Comparison of ENCODE assay signal across 8 mouse cellular contexts in the genomic region with DNA sequence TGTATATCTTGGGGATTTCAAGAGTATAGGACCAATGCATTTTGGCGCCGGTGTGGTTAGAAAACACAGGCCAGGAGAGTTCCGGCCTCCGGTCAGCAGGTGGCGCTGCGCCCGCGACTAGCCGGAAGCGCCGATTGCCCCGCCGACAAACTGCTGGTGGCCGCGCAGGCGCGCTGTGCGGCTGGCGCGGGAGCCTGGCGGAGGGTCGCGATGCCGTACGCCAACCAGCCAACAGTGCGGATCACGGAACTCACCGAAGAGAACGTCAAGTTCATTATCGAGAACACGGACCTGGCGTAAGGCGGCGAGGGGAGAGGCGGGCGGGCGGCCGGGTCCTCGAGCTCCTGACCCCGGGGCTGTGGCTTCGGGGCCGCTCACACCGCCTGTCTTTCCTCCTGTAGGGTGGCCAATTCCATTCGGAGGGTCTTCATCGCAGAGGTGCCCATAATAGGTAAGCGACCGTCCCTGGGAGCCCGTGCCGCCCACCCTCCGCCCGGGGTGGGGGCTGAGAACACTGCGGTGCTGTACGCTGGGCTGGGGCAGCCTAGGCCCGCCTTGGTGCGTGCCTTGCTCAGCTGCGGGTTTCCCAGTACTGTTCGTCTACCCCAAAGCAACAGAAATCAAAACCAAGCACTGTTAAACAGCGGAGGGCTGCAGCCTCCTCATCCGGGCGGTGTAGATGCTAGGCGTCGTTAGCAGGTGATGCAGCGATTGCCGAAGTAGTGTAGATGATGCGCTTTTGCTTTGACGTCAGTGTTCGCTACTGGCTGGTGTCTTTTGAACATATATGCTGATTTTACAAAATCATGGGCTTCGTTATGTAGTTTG. TPM values are rescaled to one million over a fixed set of nuclear protein-coding genes. Genes with fewer than 3 reads are reported as not detected.
DNase-seq lines count a peak whose midpoint lies in the region; ATAC-seq lines count a peak whose summit lies in the region.

TSS of gene Polr2c (plus strand) at position 105 of the 828 bp plus-strand sequence.

- DNase-seq in adipocyte (ENCODE audit: low spot score), result peak; percentile 85
- peak; percentile 91 for DNase-seq in embryo, embryonic 10 days (ENCODE audit: low spot score)
- DNase-seq in gastrocnemius, postnatal 14 days, result peak; percentile 90
- DNase-seq in left cerebral cortex, adult 9 months (ENCODE audit: low spot score in 2 of 2), result peak; percentile 71 to 94
- peak; percentile 92 to 95 for DNase-seq in right cerebral cortex, adult 2 months (ENCODE audit: low spot score in 2 of 2)
- DNase-seq in urinary bladder, postnatal 10 days (ENCODE audit: low spot score), result peak; percentile 67

- intact Hi-C loops in gastrocnemius, postnatal 14 days (cut with DNase I; ENCODE audit: low total_unique reads), result no loop called here

- peak; percentile 86 for ATAC-seq in inflammation-experienced regulatory T-cells, adult 6 months

- peaks cover 67% of the 10 kb centered on the region for H3K36me3 ChIP-seq in megakaryocyte, embryonic 14.5 days (replicated peaks; ENCODE audit: low read length)

- H3K9me3 ChIP-seq in megakaryocyte, embryonic 14.5 days, result no peaks in the 10 kb centered on the region

- no peaks in the 10 kb centered on the region for H3K27me3 ChIP-seq in megakaryocyte, embryonic 14.5 days (replicated peaks)

- peaks cover 33% of the 10 kb centered on the region for H3K4me1 ChIP-seq in megakaryocyte, embryonic 14.5 days

- H3K4me3 ChIP-seq in megakaryocyte, embryonic 14.5 days (replicated peaks), result peak within 1 kb of the TSS; percentile 99

RNA-seq across cellular contexts. Expression of gene Polr2c, which starts in this region (rescaled TPM):
- 10 to 100 TPM; 37.3 to 39.4 TPM for total RNA-seq in gastrocnemius, postnatal 14 days (2021)
- polyA plus RNA-seq in inflammation-experienced regulatory T-cells, adult 6 months (2017; shearing (Covaris generic)), result 100 to 1,000 TPM in 2 of 3 experiments, 10 to 100 TPM in 1; 85.4 to 108 (median 104) TPM
- 15.3 and 21.3 TPM in 2 replicates for polyA plus RNA-seq in megakaryocyte, embryonic 14.5 days (2012; ENCODE audit: insufficient read depth, low replicate concordance)

Comparison
In these comparisons a context has a peak if more than half of its experiments do, and no peak if none do; other contexts are left out.
1. Peak in every context shown above with its lines: DNase-seq, ATAC-seq and H3K4me3 ChIP-seq.